Mouse (Mus musculus): ENCODE measurements around the gene Aptx.

Aptx gene

DNA sequence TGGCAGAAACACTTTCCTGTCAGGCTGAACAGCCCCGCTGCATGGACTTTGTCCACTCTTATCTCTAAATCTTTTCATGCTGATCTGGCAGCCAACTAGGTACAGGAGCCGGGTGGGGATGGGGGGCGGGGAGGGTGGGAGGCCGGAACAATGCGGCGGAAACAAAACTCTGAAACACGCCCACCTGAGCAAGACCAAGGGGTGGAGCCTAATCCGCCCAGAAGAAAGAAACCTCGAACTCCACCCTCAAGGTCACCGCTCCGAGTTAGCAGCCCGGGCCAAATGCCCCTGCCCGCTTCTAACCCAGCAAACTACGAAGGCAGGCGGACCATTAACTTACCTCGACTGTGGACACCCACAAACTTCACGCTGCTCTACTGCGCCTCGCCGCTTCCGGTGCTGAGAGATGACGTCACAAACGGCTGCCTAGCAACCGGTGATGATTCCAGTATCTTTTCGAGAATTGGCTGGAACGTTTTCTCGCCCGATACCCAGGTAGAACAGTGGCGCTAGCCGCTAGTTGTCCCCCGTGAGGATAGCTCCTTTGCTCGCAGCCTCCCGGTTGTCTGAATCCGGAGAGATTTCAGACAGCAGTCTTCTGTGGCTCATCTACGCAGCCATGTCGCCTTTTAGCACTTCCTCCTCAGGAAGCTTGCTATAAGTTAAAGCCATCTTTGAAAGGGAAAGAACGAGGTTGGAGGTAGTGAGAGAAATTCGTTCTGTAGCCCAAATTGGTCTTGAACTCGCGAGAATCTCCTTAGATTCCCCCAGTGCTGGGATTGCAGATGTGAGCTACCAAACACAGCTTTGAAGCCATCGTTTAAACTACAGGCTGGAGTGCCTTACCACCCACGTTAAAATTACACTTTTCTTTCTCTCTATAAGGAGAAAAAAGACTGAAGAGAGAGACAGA is at the start of gene Aptx:
Aptx (minus strand) TSS at position 398 of the 913 bp plus-strand sequence.
- peak; percentile 96 for DNase-seq

DNA sequence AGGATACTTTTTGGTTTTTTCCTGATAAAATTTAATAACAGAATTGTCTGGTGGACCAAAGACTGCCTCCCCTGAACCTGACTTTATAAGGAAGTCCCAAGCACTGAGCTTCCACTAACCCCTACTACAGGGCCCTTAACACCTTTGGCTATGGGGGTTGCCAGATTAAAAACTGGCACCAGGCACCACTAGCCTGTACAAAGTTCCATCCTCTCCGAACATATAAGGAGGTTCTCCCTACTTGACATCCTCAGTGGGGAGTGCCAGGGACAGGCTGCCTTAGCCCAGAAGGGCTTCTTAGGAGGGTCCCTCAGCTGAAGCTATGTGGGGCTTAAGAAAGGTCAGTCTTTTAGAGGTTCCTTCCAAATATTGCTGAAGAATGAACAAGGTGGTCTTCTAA is 32.4 kb upstream of the Aptx start:
- DNase-seq, result no peak

DNA sequence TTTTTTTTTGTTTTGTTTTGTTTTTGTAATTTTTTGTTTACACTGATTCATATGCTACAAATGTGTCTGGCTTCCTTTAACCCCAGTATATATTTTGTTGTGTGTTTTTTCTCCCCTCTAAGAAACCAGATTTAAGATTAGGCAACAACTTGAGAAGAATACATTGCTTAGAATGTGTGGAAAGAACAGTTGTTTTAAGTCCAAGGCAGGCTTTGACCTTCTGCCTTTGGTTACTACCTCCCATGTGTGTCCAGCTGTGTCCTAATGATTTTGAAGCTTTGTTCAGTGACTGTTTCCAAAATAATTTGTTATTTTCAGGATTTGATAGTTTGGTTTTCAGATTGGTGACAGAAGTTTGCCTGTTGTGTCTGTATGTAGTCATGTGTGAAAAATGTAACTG is 28.3 kb upstream of the Aptx start:
- DNase-seq, result no peak

DNA sequence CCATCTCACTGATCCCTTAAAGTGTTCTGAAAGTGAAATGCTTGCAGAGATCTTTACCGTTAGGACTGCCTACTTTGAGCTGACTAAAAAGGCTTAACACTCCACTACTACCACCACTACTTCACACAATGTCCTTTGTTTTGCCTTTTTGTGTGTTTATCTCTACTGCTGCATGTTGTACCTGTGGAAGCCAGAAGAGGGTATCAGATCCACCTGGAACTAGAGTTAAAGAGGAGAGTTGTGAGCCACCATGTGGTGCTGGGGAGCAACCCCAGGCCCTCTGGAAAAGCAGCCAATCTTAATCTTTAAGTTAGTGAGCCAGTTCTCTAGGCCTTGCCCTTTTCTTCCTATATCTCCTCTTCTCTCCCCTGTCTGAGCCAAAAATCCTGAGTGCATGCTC is 24.3 kb upstream of the Aptx start:
- peak; percentile 13 for DNase-seq

DNA sequence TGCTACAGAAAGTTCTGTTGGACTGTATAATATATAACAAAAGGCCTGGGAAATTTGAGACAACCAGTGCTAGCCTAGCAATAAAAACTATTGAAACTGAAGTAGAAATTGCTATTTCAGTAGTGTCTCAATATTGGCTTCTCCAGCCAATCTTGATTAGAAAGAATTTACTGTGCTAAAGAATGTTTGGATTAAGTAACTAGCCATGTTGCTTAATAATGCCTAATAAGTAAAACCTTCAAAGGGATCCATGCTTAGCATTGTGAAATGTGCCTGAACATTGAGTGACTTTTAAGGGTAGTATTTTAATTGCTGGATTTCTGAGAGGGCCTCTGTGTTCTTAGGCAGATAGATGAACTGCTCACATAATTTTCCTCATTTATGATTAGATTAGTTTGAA is 22.6 kb upstream of the Aptx start:
- DNase-seq, result no peak

DNA sequence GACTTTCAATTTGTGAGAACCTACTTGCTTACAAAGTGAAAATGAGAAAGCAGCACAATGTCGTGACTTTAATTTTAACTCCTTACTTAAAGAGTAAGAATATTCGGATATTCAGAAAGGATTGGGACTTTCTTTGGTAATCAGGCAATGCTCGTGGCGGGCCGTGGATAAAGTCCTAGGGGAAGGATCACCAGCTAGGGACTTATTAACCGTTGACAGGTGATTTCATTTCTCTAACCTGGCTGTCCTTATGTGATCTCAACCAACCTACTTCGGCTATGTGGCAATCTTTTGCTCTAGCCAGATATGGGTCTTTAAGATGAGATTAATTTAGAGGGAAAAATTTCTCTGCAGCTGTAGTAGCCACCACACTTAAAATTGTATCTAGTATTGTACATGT is 22.1 kb upstream of the Aptx start:
- no peak for DNase-seq

DNA sequence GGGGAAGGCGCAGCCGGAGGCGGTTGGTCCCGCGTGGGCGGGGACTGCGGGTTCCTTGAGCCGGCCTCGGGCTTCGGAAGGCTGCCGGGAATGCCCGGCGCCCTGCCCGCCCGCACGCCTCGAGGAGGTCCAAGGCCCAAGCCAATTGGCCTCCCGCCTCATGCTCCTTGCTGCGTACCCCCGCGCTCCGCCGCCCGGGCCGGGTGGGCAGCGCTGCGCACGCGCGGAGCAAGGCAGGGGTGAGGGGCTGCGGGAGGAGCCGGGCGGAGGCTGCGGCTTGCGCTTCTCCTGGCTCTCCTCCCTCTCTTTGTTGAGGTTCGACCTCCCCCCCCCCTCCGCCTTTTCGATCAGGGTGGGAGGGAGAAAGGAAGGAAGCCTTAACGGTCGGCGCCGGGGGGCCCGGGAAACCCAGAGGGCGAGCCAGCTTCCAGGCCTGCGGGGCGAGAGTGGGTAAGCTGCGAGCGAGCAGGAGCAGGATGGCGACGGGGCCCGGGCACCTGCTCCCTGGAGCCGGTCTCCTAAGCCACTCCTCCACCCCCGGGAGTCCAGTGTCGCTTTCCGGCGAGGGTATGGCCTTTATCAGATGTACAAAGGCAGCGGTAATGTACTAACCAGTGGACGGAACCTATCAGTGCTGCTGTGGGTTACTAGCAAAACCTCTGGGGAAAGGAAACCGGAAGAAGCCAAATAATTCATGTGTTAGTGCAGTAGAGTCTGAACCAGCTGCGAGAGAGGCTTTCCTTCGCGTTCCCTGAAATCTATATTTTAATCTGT is 19.9 kb upstream of the Aptx start:
- peak; percentile 87 for DNase-seq

DNA sequence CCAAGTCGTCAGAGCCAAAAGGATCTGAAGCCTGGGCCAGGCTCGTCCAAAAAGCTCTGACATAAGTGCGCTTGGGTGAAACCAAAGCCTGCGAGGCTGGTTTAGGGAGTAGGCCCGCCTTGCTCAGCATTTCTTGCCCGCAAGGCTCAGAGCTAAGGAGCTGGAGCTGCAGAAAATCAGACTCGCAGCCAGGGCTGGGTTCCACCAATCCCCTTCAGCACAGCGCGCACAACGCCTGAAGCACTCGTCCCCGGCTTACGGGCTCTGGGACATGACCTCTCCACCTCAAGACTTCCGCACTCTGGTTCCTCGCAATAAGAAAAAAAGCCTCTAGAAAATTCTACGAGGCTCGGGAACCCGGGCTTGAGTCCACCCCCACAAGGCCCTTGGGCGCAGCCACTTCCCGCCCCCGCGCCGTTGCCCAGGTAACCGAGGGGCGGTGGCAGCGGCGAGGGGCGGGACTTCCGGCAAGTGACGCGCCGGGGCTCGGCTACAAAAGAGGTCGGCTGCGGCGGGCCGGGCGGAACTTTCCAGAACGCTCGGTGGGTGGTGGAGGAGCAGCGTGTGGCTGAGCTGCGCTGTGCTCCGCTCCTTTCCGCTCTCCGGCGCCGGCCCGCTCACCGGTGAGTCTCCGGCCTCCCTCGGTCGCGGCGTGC is 19.1 kb upstream of the Aptx start, which contains the start of gene Dnaja1:
Dnaja1 (plus strand) TSS at position 140 of the 656 bp plus-strand sequence.
- peak; percentile 99 for DNase-seq

DNA sequence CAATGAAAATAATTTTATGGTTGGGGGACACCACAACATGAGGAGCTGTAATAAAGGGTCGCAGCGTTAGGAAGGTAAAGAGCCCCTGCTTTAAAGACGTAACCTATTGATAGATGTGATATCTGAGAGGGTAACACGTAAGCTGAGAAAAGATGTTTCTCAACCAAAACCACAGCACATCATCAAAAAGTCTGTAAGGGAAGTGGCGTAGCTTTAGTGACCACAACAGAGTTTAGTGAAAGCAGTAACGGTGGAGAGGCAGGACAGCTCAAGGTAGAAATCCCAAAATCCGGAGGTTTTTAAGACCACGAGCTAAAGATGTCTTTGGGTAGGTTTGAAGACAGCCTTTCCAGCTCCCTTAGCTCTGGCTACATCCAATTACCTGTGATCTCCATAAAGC is 17.9 kb upstream of the Aptx start:
- DNase-seq, result peak; percentile 37

DNA sequence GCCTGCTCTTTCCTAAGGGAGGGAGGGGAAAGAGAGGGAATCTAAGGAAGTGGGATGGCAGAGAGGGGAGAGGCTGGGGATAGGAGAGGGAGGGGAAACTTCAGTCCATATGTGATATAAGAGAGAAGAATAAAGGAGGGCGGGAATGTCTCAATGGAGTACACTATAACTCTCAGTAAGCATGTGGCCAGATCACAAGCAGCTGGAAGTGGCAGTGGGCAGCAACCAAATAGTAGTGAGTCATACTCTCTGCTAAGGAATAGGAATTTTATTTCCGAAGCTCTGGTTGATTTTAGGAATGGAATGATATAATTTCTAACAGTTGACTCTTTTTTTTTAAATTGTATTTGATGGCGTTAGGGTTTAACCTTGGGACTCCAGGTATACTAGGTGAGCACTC is 14.1 kb upstream of the Aptx start:
- DNase-seq, result no peak

DNA sequence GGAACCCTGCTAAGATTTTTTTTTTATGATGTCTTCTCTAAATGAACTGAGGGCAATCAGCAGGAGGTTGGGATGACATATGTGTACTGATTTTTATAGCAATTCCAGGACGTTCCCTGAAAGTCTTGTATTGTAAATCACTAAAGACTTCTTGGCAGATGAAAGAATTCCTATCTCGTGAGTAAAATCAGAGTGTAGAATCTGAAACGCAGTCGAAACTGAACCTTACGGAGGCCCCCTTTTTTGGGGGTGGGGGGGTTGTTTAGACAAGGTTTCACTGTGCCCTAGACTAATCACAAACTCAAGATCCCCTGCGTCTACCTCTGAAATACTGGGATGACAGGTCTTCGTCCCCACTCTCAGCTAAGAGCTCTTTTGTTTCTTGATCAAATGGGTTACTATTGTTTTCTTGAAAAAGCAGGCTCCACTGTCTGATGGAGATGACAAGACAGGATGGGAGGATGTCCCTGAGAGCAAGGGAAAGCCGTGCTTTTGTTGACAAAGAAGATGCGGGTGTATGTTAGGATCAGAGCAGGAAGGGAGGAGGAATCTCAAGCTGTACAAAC is 799 bp upstream of the Aptx start:
- peak; percentile 23 for DNase-seq

DNA sequence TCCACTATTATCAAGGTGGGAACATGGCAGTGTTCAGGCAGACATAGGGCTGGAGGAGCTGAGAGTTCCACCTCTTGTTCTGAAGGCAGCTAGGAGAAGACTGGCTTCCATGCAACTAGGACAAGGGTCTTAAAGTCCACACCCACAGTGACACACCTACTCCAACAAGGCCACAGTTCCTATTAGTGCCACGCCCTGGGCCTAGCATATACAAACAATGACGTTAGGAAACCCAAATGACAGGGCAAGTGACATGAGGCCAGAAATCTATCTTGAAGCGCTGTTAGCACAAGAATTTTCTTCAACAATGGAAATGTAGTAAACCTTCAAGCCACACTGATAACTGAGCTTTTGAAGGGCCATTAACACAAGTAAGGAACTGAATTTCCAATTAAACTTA is 1.2 kb downstream of the Aptx start:
- DNase-seq, result no peak

DNA sequence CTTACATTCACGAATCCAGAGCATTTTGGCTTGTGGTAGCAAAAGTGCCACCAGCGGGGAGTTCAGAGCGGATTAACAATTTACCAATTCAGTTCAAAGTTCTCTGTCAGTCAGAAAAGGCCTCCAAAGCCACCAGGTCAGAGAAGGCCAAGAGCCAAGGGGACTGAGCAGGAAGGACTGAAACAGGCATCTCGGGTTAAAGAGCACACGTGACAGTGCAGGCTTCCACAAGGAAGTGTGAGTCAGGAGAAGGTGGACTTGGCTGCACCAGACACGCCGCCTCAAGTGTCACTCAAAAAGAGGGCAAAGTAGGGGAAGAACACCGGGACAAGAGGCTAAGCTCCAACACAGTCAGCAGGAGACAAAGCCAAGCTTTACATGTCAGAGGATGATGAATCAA is 2.8 kb downstream of the Aptx start:
- DNase-seq, result no peak

DNA sequence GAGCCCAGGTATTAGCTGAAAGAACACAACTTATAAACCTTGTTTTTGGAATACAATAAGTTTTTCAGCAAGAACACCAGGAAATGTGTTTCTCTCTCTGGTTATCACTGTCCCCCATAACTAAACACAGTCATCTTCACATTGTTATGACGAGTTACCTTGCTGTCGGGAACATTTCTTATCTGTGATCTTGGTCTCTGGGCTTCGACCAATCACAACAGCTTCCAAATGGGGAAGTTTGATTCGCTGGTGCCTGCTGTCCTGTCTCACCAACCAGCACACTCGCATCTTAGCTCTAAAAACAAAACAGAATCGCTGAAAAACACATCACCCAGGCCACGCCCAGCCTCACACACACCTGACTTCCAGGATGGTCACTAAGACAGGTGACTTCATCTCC is 5.9 kb downstream of the Aptx start:
- DNase-seq, result no peak

DNA sequence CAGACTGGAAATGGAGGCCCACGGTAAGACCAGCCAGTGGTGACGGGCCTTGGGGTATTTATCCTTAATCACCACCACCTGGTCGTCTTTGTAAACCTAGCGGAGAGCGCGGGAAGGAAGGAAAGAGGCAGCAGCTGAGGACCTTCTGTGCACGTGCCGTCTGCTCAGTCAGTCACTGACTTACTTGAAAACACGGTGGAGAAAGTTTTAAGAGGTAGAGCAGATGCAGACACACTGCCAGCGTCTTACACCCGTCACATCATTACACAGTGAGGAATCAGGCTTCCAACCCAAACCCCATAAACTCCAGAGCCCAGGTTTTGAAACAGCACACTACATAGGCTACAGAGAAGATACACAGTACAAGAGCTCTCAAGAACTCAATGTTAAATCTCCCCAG is 11.9 kb downstream of the Aptx start:
- DNase-seq, result no peak

DNA sequence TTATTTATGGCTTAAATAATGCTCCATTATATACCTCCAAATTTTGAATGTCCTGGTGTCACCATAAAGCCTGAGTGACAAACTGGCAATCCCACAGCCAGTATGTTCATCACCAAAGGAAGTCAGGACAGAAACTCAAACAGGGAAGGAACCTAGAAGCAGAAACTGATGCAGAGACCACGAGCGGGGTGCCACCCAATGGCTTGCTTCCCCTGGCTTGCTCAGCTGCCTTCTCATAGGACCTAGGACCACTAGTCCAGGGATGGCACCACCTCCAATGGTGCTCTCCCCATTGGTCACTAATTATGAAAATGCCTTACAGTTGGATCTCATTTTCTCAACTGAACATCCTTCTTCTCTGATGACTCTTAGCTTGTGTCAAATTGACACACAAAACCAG is 19.7 kb downstream of the Aptx start:
- DNase-seq, result no peak

DNA sequence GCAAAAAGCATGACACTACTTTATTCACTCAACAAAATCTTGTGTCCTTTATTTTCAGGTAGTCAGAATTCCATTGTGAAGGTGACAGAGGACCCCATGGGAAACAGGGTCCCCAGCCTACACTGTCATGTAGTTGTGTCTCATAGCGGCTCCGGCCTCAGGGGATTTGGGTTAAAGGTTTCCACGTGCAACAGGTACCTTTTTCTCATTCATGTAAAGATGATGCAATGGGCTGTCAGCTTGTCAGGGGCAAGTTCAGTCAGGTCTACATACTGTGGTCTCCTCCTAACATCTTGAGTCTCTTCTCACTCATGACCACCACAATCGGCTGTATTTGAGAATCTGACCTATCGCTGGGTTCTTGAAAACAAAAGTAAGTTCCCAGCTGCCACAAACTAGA is 20.6 kb downstream of the Aptx start:
- no peak for DNase-seq

DNA sequence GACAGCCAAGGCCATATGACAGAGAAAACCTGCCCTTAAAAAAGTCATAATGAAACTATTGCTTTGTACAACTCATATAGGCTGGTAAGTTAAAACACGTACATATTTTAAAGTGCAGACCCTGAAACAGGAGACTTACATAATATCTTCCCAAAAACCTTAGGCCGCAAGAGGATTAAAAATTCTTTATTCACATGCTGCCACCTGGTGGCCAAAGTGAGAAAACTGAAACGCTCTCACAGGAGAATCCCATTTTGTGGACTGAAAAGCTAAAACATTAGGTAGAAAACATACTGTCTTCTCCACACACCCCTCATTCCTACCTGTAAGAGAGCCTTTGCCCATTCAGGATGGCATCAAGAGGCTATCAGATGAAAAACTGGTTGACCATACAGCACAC is 21.1 kb downstream of the Aptx start:
- DNase-seq, result peak; percentile 39

DNA sequence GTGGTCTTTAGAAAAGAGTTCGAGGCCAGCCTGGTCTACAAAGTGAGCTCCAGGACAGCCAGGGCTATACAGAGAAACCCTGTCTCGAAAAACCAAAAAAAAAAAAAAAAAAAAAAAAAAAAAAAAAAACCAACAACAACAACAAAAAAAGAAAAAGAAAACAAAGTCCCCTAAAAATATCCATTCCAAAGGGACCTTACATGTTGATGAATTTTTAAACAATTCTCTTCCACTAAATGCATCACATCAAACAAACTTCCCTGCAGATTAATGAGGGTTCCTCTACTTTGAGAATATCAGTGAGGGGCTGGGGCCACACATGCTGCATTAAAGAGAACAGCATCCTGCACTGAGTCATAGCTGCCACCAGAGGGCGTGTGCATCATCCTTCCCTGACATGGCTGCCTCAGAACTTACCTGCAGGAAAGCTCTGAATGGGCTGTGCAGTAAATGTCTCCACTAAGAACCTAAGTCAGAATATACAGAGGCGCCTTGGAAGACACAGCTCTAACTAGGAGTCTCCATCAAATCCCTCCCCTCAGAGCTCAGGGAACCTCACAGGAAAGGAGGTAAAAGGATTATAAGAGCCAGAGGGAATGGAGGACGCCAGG is 22.6 kb downstream of the Aptx start:
- peak; percentile 57 for DNase-seq

DNA sequence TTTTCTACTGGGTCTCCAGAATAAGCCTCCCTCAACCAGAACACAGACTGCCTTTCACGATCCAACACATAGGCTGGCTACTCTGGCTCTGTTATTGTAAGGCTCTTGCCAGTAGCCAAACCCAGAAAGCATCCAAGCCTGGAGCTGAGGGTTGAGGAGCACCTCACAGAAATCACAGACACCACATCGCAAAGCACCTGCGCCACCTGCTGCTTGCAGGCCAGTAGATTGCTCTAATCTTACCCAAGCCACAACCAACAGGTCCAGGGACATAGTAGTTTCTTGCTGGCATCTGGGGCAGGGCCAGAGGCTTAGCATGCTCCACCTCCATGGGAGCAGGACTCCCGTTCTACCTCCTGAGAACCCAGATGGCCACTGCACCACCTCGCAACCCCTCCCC is 25.9 kb downstream of the Aptx start:
- no peak for DNase-seq

DNA sequence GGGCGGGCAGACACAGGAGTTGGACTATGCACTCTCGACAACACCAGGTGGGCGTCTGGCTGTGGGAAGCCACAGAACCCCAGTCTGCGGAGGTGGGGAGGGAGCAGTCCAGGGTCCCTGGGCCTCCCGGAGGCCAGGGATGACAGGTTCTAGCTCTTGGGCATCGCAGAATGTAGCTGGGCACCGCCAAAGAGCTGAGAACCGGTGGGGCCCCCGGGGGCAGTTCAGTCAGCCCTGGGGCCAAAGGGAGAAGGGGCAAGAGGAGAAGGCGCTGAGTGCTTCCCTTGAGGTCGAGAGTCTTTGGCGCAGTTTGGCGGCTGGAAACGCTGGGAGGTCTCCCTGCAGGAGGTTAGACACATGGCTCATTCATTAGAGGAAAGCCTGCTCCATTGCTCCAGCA is 26.7 kb downstream of the Aptx start:
- no peak for DNase-seq

DNA sequence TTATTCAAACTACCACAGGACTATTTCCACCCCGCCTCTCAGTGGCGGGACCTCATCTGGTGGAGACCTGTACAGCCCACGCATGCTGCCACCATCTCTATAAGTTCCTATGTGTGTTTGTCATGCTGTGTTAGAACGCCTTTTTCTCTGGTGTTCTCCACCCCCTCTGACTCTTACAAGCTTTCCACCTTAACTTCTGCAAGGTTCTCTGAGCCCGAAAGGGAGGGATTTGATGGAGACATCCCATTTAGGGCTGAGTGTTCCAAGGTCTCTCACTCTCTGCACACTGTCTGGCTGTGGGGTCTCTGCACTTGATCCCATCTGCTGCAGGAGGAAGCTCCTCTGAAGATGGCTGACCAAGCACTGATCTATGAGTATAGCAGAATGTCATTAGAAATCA is 29.5 kb downstream of the Aptx start:
- no peak for DNase-seq
